Mouse (Mus musculus): ENCODE results near the gene Caprin1.
A peak's percentile ranks its signal among the peaks of the same experiment; 100 is the strongest.

The Caprin1 gene

DNA sequence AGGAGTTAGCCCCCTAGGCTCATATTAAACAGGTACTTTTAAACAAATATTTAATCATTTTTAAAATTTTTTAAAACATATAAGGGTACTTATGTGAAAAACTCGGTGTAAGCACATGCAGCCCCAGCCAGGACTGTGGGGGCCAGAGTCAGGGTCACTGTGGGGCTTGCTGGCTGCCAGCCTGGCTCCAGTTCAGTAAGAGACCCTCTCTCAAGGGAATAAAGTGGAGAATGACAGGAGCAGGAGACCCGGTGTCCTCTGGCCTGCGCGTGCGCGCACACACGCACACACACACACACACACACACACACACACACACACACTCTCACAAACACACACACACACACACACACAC is 78.2 kb downstream of the Caprin1 start:
- no peak for DNase-seq

GRCm38 (mm10) chr2:103718594-103719291 is 78.7 kb downstream of the Caprin1 start:
- peak; percentile 53 for DNase-seq

DNA sequence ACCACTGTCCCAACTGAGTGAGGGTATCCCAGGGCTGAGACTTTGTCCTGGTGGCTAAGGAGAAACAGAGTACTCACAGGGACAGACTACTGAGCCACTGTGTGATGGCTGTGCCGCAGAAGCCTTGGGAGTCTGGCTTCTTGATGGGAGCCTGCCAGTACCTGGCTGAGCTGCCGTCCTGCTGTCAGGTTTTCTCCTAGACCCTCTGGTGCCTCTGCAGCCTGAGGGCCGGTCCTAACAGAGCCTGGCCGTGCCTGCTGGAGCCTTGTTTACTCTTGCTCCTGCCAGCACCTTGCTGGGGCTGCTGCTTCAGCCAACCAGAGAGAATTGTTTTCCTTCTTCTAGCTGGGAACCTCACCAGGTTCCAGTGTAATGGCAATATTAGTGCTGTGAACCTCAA is 83.0 kb downstream of the Caprin1 start:
- no peak for DNase-seq

DNA sequence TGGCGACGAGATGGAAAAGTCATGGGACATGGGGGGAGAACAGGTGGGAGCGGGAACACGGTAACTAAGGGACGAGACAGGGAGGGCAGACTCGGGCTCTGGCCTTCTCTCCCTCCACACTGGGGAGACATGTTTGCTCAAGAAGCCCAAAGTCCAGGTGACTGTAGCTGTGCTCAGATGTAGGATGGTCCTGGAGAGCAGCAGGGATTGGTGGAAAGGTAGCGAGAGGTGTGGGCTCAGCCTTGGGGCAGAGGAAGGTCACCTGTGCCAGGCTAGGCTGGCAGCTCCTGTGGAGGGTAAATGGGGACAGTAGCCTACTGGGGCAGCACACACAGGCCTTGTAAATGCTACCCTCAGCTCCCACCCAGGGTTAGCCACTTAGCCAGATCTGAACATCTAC is 83.6 kb downstream of the Caprin1 start:
- no peak for DNase-seq

All from layer of hippocampus, adult 9-11 months (tissue).